Mouse (Mus musculus) erythroblast, embryonic 14.5 days (primary cell): ENCODE measurements around the gene Kars. TPM values are rescaled to one million over a fixed set of nuclear protein-coding genes. Genes with fewer than 3 reads are reported as not detected.

ENCODE experiments used
- H3K27me3 ChIP-seq: 2 replicates; pipeline ENCODE4 v1.6.1; 2012; ENCODE audit warnings: inconsistent platforms; ENCODE audit not compliant: control insufficient read depth
- H3K36me3 ChIP-seq: 2 replicates; pipeline ENCODE4 v1.6.1; 2012; ENCODE audit warnings: mild to moderate bottlenecking, inconsistent platforms; ENCODE audit not compliant: control insufficient read depth
- H3K4me1 ChIP-seq: 2 replicates; pipeline ENCODE4 v1.6.1; 2012; ENCODE audit warnings: inconsistent platforms; ENCODE audit not compliant: control insufficient read depth
- H3K4me3 ChIP-seq: replicated peaks from 2 replicates; pipeline ENCODE3; 2012; ENCODE audit warnings: moderate library complexity, mild to moderate bottlenecking, inconsistent platforms
- H3K9me3 ChIP-seq: 2 replicates; pipeline ENCODE4 v1.6.1; 2012; ENCODE audit warnings: low read length, inconsistent platforms, mixed read lengths; ENCODE audit not compliant: control insufficient read depth
- GATA1 ChIP-seq: IDR thresholded peaks from 2 replicates; pipeline ENCODE4 v1.6.1; 2012; ENCODE audit warnings: low read length, inconsistent platforms, mixed read lengths
- TAL1 ChIP-seq: IDR thresholded peaks from 3 replicates; pipeline ENCODE4 v1.6.1; 2012; ENCODE audit warnings: low read length, inconsistent platforms, mixed read lengths
- polyA plus RNA-seq: library from polyadenylated mRNA; stranded (reverse); fragments of >175 nt; gene quantifications from 2 replicates; pipeline ENCODE4 v1.2.3, GENCODE M21; 2012

Gene Kars
- polyA plus RNA-seq, 1 experiment: 5.8 TPM

GRCm38 (mm10) chr8:112033071-112033470 is 21.9 kb upstream of the Kars start:
- no peak for TF ChIP-seq GATA1
- no peak for TF ChIP-seq TAL1
- H3K9me3 ChIP-seq: no peaks in the 10 kb centered on the region
- no peaks in the 10 kb centered on the region for H3K36me3 ChIP-seq
- no peak overlapping the region for H3K4me3 ChIP-seq
- no peaks in the 10 kb centered on the region for H3K4me1 ChIP-seq
- no peaks in the 10 kb centered on the region for H3K27me3 ChIP-seq

GRCm38 (mm10) chr8:112030663-112031062 is 19.5 kb upstream of the Kars start:
- Histone ChIP-seq H3K27me3 (no peaks in the 10 kb centered on the region), H3K9me3 (no peaks in the 10 kb centered on the region), H3K4me1 (no peaks in the 10 kb centered on the region), H3K4me3 (no peak overlapping the region), H3K36me3 (no peaks in the 10 kb centered on the region)
- no peak for TF ChIP-seq TAL1
- no peak for TF ChIP-seq GATA1

GRCm38 (mm10) chr8:112029455-112029854 is 18.3 kb upstream of the Kars start:
- Histone ChIP-seq H3K27me3 (no peaks in the 10 kb centered on the region), H3K4me1 (no peaks in the 10 kb centered on the region), H3K36me3 (no peaks in the 10 kb centered on the region), H3K9me3 (no peaks in the 10 kb centered on the region), H3K4me3 (no peak overlapping the region)
- TF ChIP-seq TAL1 (no peak), GATA1 (no peak)

GRCm38 (mm10) chr8:112014936-112015335 is 3.8 kb upstream of the Kars start, which contains the start of gene Gm6793:
Gene Gm6793 (minus strand): TSS chr8:112015036.
- H3K4me3 ChIP-seq: no peak within 1 kb of the TSS
- no peaks in the 10 kb centered on the region for H3K9me3 ChIP-seq
- TF ChIP-seq TAL1 (no peak), GATA1 (no peak)
- no peaks in the 10 kb centered on the region for H3K27me3 ChIP-seq
- H3K36me3 ChIP-seq: peaks cover 42% of the 10 kb centered on the region
- peaks cover 29% of the 10 kb centered on the region for H3K4me1 ChIP-seq

GRCm38 (mm10) chr8:112011816-112012242 is 706 bp upstream of the Kars start:
- Histone ChIP-seq H3K9me3 (no peaks in the 10 kb centered on the region), H3K4me3 (peak overlapping the region; percentile 74), H3K27me3 (no peaks in the 10 kb centered on the region), H3K36me3 (peaks cover 24% of the 10 kb centered on the region), H3K4me1 (peaks cover 48% of the 10 kb centered on the region)
- no peak for TF ChIP-seq TAL1
- TF ChIP-seq GATA1: no peak

GRCm38 (mm10) chr8:112009558-112009957 is 1.6 kb downstream of the Kars start:
- H3K36me3 ChIP-seq: peaks cover 28% of the 10 kb centered on the region
- TF ChIP-seq GATA1 (no peak), TAL1 (no peak)
- H3K4me1 ChIP-seq: peaks cover 48% of the 10 kb centered on the region
- H3K27me3 ChIP-seq: no peaks in the 10 kb centered on the region
- H3K4me3 ChIP-seq: peak overlapping the region; percentile 26
- no peaks in the 10 kb centered on the region; the same call in 1 of the 2 replicates for H3K9me3 ChIP-seq

GRCm38 (mm10) chr8:112007669-112008068 is 3.5 kb downstream of the Kars start:
- H3K27me3 ChIP-seq: no peaks in the 10 kb centered on the region
- no peaks in the 10 kb centered on the region; the same call in 1 of the 2 replicates for H3K9me3 ChIP-seq
- H3K36me3 ChIP-seq: peaks cover 45% of the 10 kb centered on the region
- peaks cover 43% of the 10 kb centered on the region for H3K4me1 ChIP-seq
- H3K4me3 ChIP-seq: no peak overlapping the region
- TF ChIP-seq GATA1: no peak
- no peak for TF ChIP-seq TAL1

GRCm38 (mm10) chr8:112005601-112006000 is 5.5 kb downstream of the Kars start:
- Histone ChIP-seq H3K4me3 (no peak overlapping the region), H3K4me1 (peaks cover 28% of the 10 kb centered on the region), H3K27me3 (no peaks in the 10 kb centered on the region), H3K9me3 (no peaks in the 10 kb centered on the region; the same call in 1 of the 2 replicates), H3K36me3 (peaks cover 66% of the 10 kb centered on the region)
- TF ChIP-seq TAL1 (no peak), GATA1 (no peak)

GRCm38 (mm10) chr8:112004754-112005153 is 6.4 kb downstream of the Kars start:
- Histone ChIP-seq H3K4me1 (peaks cover 20% of the 10 kb centered on the region), H3K27me3 (no peaks in the 10 kb centered on the region), H3K9me3 (no peaks in the 10 kb centered on the region; the same call in 1 of the 2 replicates), H3K4me3 (no peak overlapping the region), H3K36me3 (peaks cover 74% of the 10 kb centered on the region)
- TF ChIP-seq GATA1: no peak
- TF ChIP-seq TAL1: no peak

- H3K36me3 ChIP-seq: peaks cover 67% of the 10 kb centered on the region
- peak overlapping the region; percentile 23 for H3K4me3 ChIP-seq
Measured at GRCm38 (mm10) chr8:111992703-111993039, 18.5 kb downstream of the Kars start.

More at GRCm38 (mm10) chr8:111992703-111993039, 18.5 kb downstream of the Kars start:
- TF ChIP-seq TAL1 (no peak), GATA1 (no peak)
- H3K4me1 ChIP-seq: peaks cover 24% of the 10 kb centered on the region
- no peaks in the 10 kb centered on the region for H3K9me3 ChIP-seq
- no peaks in the 10 kb centered on the region for H3K27me3 ChIP-seq
